Mouse (Mus musculus) lung, adult 2 months (tissue): ENCODE results near the gene Esrrb.

Experiments
- CTCF ChIP-seq: fragments of 200-500 bp; IDR thresholded peaks from 2 replicates; pipeline ENCODE4 v1.5.1; 2011; ENCODE audit warnings: mild to moderate bottlenecking, low read length, control low read depth; ENCODE audit not compliant: insufficient read depth
- POLR2A ChIP-seq: fragments of 200-500 bp; IDR thresholded peaks from 2 replicates; pipeline ENCODE4 v1.6.1; 2011; ENCODE audit warnings: low read depth, mild to moderate bottlenecking, control low read depth, low read length, borderline replicate concordance; ENCODE audit errors: extremely low read depth

DNA sequence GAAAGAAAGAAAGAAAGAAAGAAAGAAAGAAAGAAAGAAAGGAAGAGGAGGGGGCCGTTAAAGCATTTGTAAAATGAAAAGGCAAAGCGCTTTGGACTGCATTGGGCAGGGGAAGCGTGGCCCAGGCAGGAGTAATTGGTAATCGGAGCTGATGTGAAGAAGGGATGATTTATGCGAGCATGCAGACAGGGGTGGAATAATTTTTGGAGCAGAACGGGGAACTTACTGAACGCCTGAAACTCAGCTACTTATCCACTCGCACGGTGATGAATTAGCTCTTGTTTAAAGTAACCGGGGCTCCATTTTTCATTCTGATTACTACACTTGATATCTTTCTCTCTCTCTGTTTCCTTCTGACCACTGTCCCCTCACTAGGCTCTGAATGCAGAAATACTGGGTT, 192.1 kb downstream of the Esrrb start:
- TF ChIP-seq CTCF, result no peak
- TF ChIP-seq POLR2A, result no peak
